Mouse (Mus musculus): ENCODE data around the gene Ssbp3.

Ssbp3 gene

DNA sequence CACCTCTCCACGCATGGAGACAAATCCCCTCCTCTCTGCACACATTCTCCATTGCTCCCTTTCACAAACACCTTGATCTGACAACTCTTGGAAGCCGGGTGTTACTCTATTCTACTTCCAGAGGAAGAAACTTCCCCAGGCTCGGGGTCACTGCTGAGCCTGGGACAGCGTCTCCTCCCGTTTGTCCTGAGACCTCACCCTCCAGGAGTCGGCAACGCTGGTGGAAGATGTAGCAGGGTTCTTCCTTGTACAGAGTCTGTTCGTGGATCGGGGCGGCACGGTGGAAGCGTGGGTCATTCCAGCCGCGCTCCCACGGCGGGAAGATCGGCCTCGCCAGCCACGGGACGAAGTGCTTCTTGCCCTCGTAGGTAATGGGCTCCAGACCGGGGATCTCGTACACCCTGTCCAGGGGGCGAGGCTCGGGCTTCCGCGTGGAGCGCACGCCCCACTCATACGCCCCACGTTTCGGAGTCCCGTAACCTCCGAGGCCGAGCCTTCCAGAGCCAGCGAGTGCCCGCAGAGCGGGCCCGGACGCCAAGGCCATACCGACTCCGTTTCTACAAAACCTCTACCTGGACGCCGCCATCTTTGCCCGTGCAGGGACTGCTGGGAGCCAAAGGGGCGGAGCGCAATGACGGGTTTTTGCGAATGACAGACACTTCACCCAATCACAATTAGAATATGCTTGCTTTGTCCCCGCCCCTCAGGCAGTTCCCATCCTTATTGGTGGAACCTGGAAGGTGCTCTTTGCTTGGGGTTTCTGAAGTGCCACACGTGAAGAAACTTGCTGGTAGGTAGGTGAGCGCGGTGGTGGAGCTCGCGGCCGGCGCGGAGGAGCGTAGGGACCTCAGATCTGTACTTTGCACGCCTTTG, 156.0 kb downstream of the Ssbp3 start, which contains the start of the genes Mrpl37 and Cyb5rl:
Gene Mrpl37 (minus strand): TSS at position 617 of the 873 bp plus-strand sequence.
Gene Cyb5rl (plus strand): TSS at position 737 of the 873 bp plus-strand sequence.
- DNase-seq, result peak; percentile 97

- no peak for DNase-seq
Measured at GRCm38 (mm10) chr4:107067151-107067840, 156.8 kb downstream of the Ssbp3 start.

DNA sequence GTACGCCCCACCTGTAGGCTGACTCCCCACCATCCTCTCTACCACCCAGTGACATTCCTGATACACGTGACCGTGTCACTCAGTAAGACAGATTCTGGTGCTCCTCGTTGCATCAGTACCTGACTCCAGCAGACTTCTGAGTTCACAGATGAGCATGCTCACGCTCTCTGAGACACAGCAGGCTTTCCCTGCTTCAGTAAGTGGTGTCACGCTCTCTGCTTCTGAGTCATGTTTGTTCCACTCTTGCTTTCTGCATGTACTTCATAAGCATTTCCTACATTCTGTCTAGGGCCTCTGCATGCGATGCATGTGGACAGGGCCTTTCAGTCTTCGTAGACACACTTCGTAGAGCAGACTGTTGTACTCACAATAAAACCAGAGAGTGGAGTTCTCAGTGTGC, 161.8 kb downstream of the Ssbp3 start:
- DNase-seq, result no peak

GRCm38 (mm10) chr4:107075456-107075855, 165.0 kb downstream of the Ssbp3 start:
- no peak for DNase-seq

DNA sequence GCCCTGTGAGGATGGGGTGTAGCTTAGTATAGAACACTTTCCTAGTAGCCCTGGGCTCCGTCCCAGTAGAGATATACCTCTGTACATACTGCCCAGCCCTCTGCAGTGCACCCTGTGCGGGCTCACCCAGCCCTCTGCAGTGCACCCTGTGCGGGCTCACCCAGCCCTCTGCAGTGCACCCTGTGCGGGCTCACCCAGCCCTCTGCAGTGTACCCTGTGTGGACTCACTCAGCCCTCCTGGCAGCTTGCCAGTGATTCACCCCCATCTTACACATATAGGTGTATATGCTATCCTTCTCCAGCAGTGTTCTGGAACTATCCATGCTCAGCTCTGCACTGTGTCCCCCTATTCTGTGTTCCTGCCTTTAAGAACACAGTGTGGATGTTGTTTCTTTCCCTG, 168.4 kb downstream of the Ssbp3 start:
- no peak for DNase-seq

DNA sequence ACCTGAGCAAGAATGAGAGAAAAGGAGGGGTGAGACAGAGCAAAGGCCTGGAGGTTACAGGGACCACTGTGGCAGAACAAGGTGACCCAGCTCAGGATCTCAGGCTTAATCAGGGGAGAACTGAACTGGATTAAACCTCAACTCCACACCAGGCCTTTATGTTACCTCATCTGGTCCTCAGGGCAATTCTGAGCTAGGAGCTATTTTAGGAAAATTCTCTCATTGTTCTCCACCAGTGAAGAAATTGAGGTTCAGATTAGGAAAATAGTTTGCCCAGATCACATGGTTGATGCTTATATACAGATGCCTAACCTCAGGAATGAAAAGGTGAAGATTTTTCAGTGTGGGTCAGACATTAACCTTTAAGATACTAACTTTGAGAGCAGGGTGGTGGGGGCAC, 169.2 kb downstream of the Ssbp3 start:
- DNase-seq, result no peak

DNA sequence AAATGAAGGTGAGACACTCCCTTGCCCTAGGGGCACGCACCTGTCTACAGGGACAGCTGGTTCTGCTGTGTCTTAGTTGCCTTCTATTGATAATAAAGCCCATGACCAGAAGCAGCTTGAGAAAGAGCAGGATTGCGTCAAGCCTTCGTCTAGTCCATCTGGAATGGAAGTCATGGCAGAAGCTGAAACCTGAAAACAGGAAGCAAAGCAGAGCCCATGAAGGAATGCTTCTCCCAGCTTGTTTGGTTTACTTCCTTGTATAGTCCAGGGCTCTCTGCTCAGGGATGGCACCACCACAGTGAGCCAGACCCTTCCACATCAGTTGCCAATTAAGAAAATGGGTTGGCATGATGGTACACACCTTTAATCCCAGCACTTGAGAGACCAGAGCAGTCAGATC, 171.7 kb downstream of the Ssbp3 start:
- DNase-seq, result no peak

GRCm38 (mm10) chr4:107083126-107083525, 172.6 kb downstream of the Ssbp3 start:
- no peak for DNase-seq

GRCm38 (mm10) chr4:107084343-107084742, 173.8 kb downstream of the Ssbp3 start:
- no peak for DNase-seq

GRCm38 (mm10) chr4:107084858-107085257, 174.4 kb downstream of the Ssbp3 start:
- peak; percentile 28 for DNase-seq

DNA sequence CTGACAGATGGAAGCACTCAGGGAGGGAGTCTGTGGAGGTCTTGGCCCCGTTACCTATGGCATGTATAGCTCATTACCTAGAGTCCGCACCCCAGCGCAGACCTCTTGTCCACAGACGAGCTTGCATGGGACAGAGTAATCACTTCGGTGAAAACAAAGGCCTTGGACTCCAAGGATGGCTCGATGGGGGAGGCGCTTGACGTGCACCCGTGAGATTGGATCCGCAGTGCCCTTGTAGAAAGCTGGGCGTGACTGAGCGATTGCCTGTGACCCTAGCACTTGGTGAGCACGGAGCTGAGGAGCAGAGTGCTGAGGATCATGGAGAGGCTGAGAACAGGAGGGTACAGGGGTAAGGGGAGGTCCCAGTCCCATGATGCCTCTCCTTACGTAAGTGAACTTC, 181.2 kb downstream of the Ssbp3 start:
- DNase-seq, result no peak

DNA sequence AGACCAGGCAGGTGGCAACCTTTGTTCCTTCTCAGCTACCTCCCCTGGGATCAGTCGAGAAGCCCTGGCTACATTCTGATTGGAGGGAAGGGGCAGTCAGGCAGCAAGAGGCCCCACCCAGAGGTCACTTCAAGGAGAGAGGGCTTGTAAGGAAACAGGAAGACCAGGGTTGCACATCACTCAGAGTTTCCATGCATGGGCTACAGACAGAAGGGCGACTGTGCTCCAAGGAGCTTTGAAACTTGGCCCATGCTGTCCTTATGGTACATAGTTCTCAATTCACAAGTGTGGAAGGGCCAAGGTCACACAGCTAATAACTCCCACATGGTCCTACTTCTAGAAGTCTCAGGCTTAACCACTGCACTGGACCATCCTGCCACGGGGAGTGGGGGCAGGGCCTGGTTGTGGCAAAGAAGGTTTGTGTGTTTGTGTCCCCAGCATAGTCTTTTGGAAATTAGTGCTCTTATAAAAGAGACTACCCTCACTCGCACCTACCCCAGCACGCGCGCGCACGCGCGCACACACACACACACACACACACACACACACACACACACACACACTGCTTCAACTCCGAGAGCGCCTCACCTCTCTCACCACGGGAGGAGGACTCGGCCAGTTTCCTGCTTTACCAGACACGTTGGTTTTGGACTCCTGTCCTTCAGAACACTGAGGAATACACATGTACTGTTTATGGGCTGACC, 184.1 kb downstream of the Ssbp3 start:
- no peak for DNase-seq

- peak; percentile 35 for DNase-seq
Measured at GRCm38 (mm10) chr4:107096043-107096442, 185.5 kb downstream of the Ssbp3 start.

DNA sequence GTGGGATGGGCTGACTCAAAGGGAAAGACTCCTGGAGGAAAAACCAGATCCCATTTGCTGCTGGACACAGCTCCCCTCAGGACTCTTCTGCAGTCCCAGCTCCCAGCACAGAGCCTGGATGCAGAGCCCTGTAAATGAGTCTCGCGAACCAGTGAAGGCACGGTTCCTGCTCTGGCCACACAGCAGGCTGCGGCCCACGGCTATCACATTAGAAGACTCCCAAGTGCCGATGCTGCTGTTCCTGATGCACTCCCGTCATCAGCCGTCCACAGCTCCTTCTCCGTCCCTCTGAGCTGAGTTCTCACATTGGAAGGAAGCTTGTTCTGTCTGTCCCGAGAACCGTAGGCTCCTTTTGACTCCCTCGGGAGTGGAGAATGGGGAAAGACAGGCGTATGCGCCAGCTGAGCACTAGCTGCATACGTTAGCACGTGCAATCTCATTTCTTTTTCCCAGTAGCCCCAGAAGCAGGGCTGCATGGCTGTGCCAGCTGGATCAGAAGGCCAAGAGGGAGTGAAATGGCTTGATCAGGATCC, 186.4 kb downstream of the Ssbp3 start, which contains the start of gene Cdcp2:
Gene Cdcp2 (plus strand): TSS at position 51 of the 533 bp plus-strand sequence.
- no peak for DNase-seq

- no peak for DNase-seq
Measured at GRCm38 (mm10) chr4:107097871-107098270, 187.4 kb downstream of the Ssbp3 start.

GRCm38 (mm10) chr4:107098375-107098774, 187.9 kb downstream of the Ssbp3 start:
- DNase-seq, result no peak

DNA sequence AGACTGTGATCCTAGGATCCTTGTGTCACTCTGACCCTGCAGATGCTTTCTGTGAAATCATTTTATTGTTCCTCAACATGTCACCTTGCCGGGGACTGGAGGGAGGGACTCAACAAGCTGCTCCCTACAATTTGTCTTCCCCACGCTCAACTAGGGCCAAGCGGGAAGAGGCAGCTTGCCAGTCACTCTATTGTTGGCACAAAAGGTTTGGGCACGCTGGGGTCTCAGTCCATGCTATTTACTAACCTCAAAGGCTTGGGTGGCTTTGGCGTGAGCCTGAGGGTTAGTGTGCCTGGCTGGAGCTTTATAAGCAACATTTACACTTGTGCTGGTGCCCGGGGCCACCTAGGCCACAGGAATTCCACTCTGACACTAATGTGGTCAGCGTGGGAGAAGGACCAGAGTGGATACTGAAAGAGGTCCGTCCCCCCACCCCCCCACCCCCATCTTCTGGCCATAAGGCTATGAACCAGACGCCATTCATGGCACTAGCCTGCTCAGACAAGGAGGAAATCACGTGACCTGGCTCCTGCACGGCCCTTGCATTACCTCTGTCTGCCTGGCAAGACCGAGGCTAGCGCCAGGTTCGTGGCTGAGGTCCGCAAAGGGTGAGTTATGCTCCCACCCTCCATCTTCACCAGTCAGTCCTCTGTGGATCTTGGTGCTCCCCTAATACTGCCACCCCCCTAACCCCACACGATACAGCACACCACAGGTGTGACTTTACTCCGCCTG, 188.5 kb downstream of the Ssbp3 start:
- no peak for DNase-seq

Data from cerebellum, adult 9-11 months (tissue).